Mouse (Mus musculus): ENCODE data around the gene Zswim3.

Gene Zswim3

GRCm38 (mm10) chr2:164804533-164805331 lies at the start of gene Zswim3, which contains the start of gene Acot8:
Zswim3 (plus strand) TSS chr2:164805098.
Acot8 (minus strand) TSS chr2:164804882.
- DNase-seq (ENCODE audit: extremely low spot score, low spot score): peak; percentile 94

- DNase-seq (ENCODE audit: extremely low spot score, low spot score): no peak
Observed at GRCm38 (mm10) chr2:164757841-164758240, 47.1 kb upstream of the Zswim3 start.

- DNase-seq (ENCODE audit: extremely low spot score, low spot score): no peak
Observed at GRCm38 (mm10) chr2:164758692-164759091, 46.2 kb upstream of the Zswim3 start.

GRCm38 (mm10) chr2:164760059-164760833 lies 44.7 kb upstream of the Zswim3 start:
- DNase-seq (ENCODE audit: extremely low spot score, low spot score): no peak

GRCm38 (mm10) chr2:164761502-164761901 lies 43.4 kb upstream of the Zswim3 start:
- DNase-seq (ENCODE audit: extremely low spot score, low spot score): no peak

GRCm38 (mm10) chr2:164761971-164762370 lies 42.9 kb upstream of the Zswim3 start:
- DNase-seq (ENCODE audit: extremely low spot score, low spot score): no peak

GRCm38 (mm10) chr2:164762593-164762992 lies 42.3 kb upstream of the Zswim3 start:
- DNase-seq (ENCODE audit: extremely low spot score, low spot score): no peak

GRCm38 (mm10) chr2:164765841-164766240 lies 39.1 kb upstream of the Zswim3 start:
- no peak for DNase-seq (ENCODE audit: extremely low spot score, low spot score)

- no peak for DNase-seq (ENCODE audit: extremely low spot score, low spot score)
Observed at GRCm38 (mm10) chr2:164767812-164768540, 36.9 kb upstream of the Zswim3 start.

GRCm38 (mm10) chr2:164769258-164770037 lies 35.5 kb upstream of the Zswim3 start, which contains the start of gene Ube2c:
Ube2c (plus strand) TSS chr2:164769898.
- peak; percentile 97 for DNase-seq (ENCODE audit: extremely low spot score, low spot score)

GRCm38 (mm10) chr2:164770279-164770678 lies 34.6 kb upstream of the Zswim3 start:
- DNase-seq (ENCODE audit: extremely low spot score, low spot score): no peak

GRCm38 (mm10) chr2:164771123-164771522 lies 33.8 kb upstream of the Zswim3 start:
- DNase-seq (ENCODE audit: extremely low spot score, low spot score): no peak

GRCm38 (mm10) chr2:164773229-164773988 lies 31.5 kb upstream of the Zswim3 start:
- no peak for DNase-seq (ENCODE audit: extremely low spot score, low spot score)

- DNase-seq (ENCODE audit: extremely low spot score, low spot score): no peak
Observed at GRCm38 (mm10) chr2:164773989-164774364, 30.9 kb upstream of the Zswim3 start.

GRCm38 (mm10) chr2:164776130-164776529 lies 28.8 kb upstream of the Zswim3 start:
- no peak for DNase-seq (ENCODE audit: extremely low spot score, low spot score)

- no peak for DNase-seq (ENCODE audit: extremely low spot score, low spot score)
Observed at GRCm38 (mm10) chr2:164776801-164777200, 28.1 kb upstream of the Zswim3 start.

- no peak for DNase-seq (ENCODE audit: extremely low spot score, low spot score)
Observed at GRCm38 (mm10) chr2:164777246-164778014, 27.5 kb upstream of the Zswim3 start.

GRCm38 (mm10) chr2:164778015-164778287 lies 26.9 kb upstream of the Zswim3 start:
- DNase-seq (ENCODE audit: extremely low spot score, low spot score): no peak

GRCm38 (mm10) chr2:164778809-164779208 lies 26.1 kb upstream of the Zswim3 start:
- DNase-seq (ENCODE audit: extremely low spot score, low spot score): no peak

All from neural tube, embryonic 10.5 days (tissue).